Mouse (Mus musculus): ENCODE measurements around the gene Cul5. TPM values are rescaled to one million over a fixed set of nuclear protein-coding genes. Genes with fewer than 3 reads are reported as not detected.

The Cul5 gene
- 3.7 and 3.9 TPM in 2 replicates for polyA plus RNA-seq (2012; rRNA removed)

DNA sequence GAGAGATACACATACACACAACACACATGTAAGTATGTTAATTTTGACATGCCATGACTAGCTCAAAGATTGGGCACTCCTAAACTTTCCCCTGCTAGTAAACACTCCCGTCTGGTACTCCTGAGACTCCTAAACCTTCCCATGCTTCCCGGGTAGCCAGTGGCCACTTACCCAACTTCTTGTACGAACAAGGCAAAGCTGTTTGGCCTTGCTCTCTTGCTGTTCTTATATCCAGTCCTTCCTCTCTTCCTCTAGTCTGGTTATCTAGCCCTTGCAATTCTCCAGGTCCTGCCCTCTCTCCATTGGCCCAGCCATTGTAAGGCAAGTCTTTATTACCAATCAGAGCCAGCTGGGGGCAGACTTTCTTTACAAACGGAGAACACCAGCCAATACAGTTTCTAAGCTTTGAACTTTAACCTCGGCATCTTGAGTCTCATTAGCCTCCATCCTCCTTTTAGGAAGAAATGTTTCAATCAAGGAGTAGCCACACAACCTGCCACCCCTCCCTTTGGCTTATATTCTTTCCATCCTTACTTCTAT lies at the start of gene Cul5:
Cul5 (minus strand) TSS at position 335 of the 540 bp plus-strand sequence.

GRCm38 (mm10) chr9:53705992-53706696 lies 36.3 kb upstream of the Cul5 start, which contains the start of gene Rab39:
Gene Rab39, minus strand, starts transcription at chr9:53706232.

GRCm38 (mm10) chr9:53609968-53610781 lies 59.6 kb downstream of the Cul5 start, which contains the start of gene Acat1:
Gene Acat1, minus strand, starts transcription at chr9:53610382.

Other genes starting within 250 kb of the Cul5 start
- 1.2 TPM in 2 replicates for gene Atm, start 133.3 kb downstream of the Cul5 start, polyA plus RNA-seq (2012; rRNA removed)
- gene Npat, start 133.0 kb downstream of the Cul5 start, polyA plus RNA-seq (2012; rRNA removed), result 1.3 and 1.4 TPM in 2 replicates
- 23.1 and 26.5 TPM in 2 replicates for gene Acat1, start 59.6 kb downstream of the Cul5 start, polyA plus RNA-seq (2012; rRNA removed)
- gene Rab39, start 36.2 kb upstream of the Cul5 start, polyA plus RNA-seq (2012; rRNA removed), result 0.12 and 0.15 TPM in 2 replicates
- 6.3 and 8.4 TPM in 2 replicates for gene Slc35f2, start 101.5 kb upstream of the Cul5 start, polyA plus RNA-seq (2012; rRNA removed)
- 1.2 and 1.4 TPM in 2 replicates for gene Sln, start 180.2 kb upstream of the Cul5 start, polyA plus RNA-seq (2012; rRNA removed)

Data from colon, adult 2 months (tissue).